Mouse (Mus musculus) adrenal gland, adult 18-20 months (tissue): ENCODE measurements around the gene Rsph10b. TPM values are rescaled to one million over a fixed set of nuclear protein-coding genes. Genes with fewer than 3 reads are reported as not detected.

Experiments
- DNase-seq, 2 experiments: peaks; one replicate each; pipeline ENCODE4 v3.0.0; 2021 to 2022; ENCODE audit warnings: low spot score in 2 of 2
- long read RNA-seq, 2 experiments: library from polyadenylated mRNA; stranded (forward); transcript quantifications; one replicate each; pipeline ENCODE4 v2.0.0; 2021
- total RNA-seq, 2 experiments: library from RNA; stranded (reverse); gene quantifications; 1 replicate in 1 of 2; 2 replicates in 1 of 2; pipeline ENCODE4 v1.2.3; 2021

Rsph10b gene
- total RNA-seq = 1 to 10 TPM in 1 of 2 experiments, under 1 TPM in 1; 0.74 to 6.5 TPM
- long read RNA-seq, experiment 1 = 0 reads
- long read RNA-seq, experiment 2, partial matches to known transcripts = 5 of 23 reads
- long read RNA-seq, experiment 2, other reads (novel, unspliced or antisense) = 18 of 23 reads

DNA sequence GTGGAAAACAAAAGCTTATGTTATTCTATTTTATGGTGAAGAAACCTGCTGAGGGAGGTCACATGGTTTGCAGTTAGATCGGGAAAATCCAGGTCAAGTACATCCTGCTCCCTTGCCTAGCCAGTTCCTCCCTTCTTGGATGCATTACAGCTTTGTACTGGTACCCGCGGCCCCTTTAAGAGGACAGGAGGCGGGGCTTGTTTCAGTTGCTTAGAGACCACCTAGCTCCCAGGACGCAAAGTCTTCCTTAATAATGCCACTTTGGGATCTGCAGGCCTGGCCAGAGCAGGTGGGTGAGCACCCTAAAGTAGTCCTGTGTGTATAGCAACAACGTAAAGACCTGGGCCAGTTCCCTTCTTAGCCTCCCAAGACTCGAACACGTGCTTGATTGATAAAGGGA lies at the start of gene Rsph10b:
Gene Rsph10b (plus strand): TSS at position 205 of the 400 bp plus-strand sequence.
- peak in 1 of 2 experiments; percentile 9 for DNase-seq

DNA sequence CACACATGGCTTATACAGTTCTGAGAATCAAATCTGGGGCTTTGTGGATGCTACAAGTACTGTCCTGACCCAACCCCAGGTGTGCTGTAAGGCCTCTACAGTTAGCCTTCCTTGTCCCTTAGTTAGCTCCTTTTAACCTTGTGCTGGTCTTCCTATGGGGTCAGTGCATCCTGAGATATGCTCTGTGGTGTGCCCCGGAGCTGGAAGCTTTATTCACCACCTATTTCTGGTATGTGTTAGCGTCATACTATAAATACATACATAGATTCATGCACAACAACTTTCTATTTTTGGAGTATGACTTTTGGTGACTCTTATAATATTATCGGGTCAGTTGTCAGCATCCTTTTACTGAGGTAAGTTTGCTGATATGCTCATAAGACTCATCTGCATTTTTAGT lies 47.6 kb upstream of the Rsph10b start:
- no peak for DNase-seq

DNA sequence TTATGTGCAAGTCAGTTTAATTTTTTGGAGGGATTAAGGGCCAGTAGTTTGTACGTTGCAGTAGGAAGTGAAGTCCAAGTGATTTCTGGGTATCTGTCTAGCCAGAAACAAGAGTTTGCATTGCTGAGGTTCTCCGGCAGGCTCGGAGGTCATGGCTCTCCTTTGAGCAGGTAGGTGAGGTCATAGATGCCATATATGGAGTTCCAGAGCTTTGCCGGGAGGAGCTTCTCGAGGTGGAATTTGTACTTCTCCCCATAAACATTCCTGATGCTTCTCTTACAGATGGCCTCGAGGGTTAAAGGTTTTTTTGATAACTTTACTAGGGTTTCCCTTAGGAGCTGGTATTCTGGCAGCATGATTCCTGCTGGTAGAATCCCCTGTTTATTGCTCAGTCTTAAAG lies 42.1 kb upstream of the Rsph10b start:
- no peak for DNase-seq

DNA sequence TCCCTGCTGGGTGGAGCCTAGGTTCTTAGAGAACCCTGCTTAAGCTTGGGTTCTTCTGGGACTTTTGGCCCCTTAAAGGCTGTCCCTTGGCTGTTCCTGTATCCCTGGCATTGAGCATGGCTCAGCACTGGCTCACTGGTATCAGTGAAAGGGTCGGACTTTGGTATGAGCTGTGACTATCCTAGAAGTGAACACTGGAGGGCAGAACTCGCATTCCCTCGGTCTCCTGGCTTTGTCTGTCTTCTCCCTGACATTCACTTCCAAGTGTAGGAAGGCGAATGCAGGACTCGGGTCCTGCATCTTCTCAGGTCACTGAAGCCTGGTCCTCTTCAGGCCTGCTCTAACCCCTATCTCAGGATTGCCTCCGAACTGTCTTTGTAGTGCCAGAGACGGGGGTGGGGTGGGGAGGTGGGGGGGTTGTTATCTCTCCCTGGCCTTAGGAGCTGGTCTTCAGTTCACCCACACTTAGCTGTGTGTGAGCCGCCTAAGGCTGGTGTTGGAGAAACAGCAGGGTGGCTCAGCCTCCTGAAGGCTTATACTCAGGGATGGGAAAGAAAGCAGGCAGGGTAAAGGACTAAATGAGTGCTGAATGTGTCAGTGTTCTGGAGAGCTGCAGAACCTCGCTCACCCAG lies 40.5 kb upstream of the Rsph10b start:
- DNase-seq = no peak

DNA sequence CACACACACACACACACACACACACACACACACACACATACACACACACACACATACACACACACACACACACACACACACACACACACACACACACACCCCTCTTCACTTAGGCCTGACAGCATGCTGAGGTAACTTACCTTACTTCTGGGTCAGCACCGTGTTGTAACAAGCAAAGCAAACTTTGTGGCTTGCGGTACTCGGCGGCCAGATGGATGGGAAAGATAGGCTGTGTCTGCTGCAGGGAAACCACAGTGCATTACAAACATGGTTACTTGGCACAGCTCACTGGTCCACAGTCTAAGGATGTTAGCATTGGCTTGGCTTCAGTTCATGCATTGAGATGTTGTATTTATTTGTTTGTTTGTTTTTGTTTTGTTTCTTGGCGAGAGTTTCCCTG lies 39.4 kb upstream of the Rsph10b start:
- DNase-seq = no peak

- DNase-seq = no peak
These were observed 35.1 kb upstream of the Rsph10b start, which contains the start of gene Ankrd61 for GRCm38 (mm10) chr5:143897635-143898330. Gene Ankrd61 (minus strand): TSS chr5:143897685.

DNA sequence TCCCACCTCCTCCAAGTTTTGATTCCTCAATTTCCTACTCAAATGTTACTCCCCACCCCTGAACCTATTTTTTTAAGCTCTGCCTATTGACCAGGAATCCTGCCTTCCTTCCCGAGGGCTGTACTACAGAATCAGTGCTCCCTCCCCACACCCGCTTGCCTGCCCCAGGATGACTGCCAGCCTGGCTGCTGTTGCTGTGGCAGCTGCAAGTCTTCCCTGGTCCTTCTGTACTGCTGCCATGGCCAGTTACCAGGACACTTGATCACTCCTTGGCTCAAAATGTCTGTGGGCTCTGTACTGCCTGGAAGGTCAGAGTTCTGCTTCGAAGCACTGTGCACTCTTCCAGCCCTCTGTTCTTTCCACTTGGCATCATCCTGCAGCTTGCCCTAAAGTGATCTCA lies 30.7 kb upstream of the Rsph10b start:
- no peak for DNase-seq

DNA sequence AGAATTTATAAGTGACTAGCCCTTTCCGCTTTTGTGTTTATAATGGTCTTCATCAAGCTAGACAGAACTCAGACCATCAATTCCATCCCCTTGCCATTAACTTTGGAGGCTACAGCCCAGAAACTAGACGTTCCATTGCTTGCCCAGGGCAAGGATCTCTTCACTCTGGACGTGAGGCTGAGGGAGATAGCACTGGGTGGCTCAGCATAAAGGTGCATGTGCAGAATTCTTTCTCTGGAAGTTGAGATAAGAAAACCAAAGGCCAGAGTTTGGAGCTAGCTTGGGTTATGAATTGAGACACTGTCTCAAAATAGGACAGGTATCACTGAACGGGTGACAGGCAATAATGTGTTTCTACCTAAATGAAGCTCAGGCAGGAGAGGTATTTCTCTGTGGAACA lies 29.0 kb upstream of the Rsph10b start:
- no peak for DNase-seq

- no peak for DNase-seq
These were observed 26.4 kb upstream of the Rsph10b start for GRCm38 (mm10) chr5:143906429-143906828.

DNA sequence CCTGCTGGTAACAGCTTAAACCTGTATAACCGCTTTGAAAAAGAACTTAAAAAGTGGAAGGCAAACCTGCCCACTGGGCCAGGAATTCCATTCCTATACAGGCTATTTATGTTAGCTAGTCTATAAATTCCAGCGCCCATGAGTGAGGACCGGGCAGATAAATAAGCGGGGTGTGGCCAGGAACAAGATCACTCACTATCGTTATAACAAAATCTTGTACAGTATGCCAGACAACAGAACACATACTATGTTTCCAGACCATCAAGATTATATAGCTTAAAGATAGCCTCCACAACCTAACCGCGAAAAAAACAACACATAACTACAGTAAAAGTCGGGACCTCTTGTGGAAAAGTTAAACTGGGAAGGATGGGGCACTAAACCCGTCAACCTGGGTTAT lies 23.9 kb upstream of the Rsph10b start:
- no peak for DNase-seq

- peak; percentile 87 to 88 for DNase-seq
These were observed 23.1 kb upstream of the Rsph10b start, which contains the start of the genes Aimp2 and Pms2 for GRCm38 (mm10) chr5:143909417-143910400. Gene Aimp2 (minus strand): TSS chr5:143909847. Gene Pms2 (plus strand): TSS chr5:143909964.

DNA sequence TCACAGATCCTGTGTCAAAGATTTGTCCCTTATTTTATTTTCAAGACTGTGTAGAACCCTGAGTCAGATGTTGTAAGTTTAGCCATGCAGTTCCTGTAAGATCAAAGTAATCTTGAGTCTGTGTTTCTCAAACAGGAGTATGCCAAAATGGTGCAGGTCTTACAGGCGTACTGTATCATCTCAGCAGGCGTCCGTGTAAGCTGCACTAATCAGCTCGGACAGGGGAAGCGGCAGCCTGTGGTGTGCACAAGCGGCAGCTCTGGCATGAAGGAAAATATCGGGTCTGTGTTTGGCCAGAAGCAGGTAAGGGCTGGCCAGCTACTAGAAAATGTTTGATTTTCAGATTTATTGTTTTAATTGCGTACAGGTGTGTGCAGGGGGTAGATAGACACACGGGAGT lies 16.6 kb upstream of the Rsph10b start:
- DNase-seq = no peak

GRCm38 (mm10) chr5:143917418-143917817 lies 15.4 kb upstream of the Rsph10b start:
- peak; percentile 29 to 43 for DNase-seq

GRCm38 (mm10) chr5:143918120-143918519 lies 14.7 kb upstream of the Rsph10b start:
- DNase-seq = no peak

DNA sequence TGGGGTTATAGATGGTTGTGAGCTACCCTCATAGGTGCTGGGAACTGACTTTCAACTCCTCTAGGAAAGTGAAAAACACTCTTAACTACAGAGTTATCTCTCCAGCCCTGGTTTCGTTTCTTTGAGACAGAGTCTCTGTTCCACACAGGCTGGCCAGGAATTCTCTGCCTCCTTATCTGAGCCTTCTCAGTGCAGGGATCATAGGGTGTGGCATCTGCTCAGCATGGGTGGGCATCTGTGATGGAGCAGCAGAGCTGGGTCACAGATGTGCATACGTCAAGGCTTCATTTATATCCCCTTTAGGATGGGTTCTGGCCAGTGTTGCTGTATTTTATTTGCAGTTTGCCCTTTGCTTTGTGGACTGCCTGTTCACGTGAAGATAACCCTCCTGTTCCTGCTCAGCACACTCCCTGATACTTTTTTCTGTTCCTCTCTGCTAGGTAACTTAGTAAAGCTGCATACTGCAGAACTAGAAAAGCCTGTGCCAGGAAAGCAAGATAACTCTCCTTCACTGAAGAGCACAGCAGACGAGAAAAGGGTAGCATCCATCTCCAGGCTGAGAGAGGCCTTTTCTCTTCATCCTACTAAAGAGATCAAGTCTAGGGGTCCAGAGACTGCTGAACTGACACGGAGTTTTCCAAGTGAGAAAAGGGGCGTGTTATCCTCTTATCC lies 7.9 kb upstream of the Rsph10b start:
- no peak for DNase-seq

DNA sequence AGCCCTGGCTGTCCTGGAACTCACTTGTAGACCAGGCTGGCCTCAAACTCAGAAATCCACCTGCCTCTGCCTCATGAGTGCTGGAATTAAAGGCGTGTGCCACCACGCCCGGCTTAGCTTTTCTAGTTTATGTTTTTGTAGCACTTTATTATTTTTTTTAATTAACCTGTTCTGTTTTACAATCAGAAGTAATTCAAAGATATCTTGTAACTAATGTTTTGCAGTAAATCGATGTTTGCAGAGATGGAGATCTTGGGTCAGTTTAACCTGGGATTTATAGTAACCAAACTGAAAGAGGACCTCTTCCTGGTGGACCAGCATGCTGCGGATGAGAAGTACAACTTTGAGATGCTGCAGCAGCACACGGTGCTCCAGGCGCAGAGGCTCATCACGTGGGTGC lies 5.0 kb upstream of the Rsph10b start, which contains the start of gene Gm42421:
Gene Gm42421 (plus strand): TSS at position 301 of the 400 bp plus-strand sequence.
- no peak for DNase-seq

DNA sequence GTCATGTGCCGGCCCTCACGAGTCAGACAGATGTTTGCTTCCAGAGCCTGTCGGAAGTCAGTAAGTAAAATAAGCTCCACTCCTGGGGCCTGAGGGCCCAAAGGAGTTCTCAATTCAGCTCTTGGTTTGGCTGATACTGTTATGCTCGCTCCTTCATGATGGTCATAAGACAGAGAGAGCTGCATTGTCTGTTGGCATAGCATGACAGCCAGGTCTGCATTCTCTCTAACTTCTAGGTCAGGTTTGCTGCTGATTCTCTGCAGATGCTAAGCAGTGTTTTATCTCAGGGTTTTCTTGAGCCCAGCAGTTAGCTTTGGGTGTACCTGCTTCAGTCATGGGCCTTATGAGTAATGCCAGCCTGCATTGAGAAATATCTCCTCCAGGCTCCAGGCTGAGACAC lies 3.5 kb upstream of the Rsph10b start:
- DNase-seq = no peak

DNA sequence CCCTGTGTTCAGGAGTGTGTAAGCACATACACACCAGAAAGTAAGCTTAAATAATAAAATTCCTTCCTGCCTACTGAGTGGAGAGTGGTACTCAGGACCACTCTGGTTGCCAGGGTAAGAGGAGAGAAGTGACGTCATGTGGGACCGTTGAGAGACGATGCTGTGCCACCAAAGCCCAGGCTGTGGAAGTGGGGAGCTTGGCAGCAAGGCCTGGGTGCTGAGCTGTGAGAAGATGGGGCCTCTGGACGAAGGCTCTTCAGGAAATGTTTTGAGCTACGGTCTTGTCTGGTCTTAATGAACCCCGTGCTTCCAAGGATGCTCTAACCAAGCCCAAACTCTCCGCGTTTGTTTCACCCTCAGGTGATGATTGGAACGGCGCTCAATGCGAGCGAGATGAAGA lies 2.2 kb upstream of the Rsph10b start:
- no peak for DNase-seq

GRCm38 (mm10) chr5:143931863-143932580 lies 813 bp upstream of the Rsph10b start:
- no peak for DNase-seq

DNA sequence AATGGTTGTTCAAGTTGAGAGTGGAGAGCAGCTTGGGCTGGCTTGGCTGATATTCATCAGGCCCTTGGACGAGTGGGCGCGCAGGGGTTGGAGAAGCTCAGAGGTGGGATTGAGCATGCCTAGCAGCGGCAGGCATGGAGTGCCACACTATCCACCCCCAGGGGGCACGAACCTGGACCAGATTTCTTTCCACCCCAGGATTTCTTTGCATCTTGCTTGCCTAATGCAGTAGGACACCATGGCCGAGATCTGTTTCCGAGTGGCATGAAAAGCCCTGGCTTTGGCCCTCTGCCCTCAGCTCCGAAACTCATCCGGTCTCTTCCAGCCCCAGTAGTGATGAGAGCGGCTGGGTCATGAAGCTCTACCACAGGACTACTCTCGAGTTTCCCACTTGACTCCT lies 579 bp downstream of the Rsph10b start:
- no peak for DNase-seq
